Mouse (Mus musculus) gastrocnemius, postnatal 14 days (tissue): Measurements from ENCODE around the gene Eif6. TPM values are rescaled to one million over a fixed set of nuclear protein-coding genes. Genes with fewer than 3 reads are reported as not detected.

Experiments
- total RNA-seq, 2 experiments: library from RNA; stranded (reverse); gene quantifications; 2 replicates each; pipeline ENCODE4 v1.2.3; 2021

Eif6 gene
- total RNA-seq, 2 experiments from 2014 or later: 48.0 to 48.3 TPM

Other genes with a start within 250 kb of the Eif6 start
- gene Gss, start 234.1 kb downstream of the Eif6 start, total RNA-seq: 1 to 10 TPM; 7.4 to 8.3 TPM
- gene Myh7b, start 215.7 kb downstream of the Eif6 start, total RNA-seq: 1 to 10 TPM; 1.4 to 2.0 TPM
- gene Trpc4ap, start 134.5 kb downstream of the Eif6 start, total RNA-seq: 10 to 100 TPM; 77.6 to 84.1 TPM
- 1 to 10 TPM; 6.0 to 6.2 TPM for gene Edem2, start 97.5 kb downstream of the Eif6 start, total RNA-seq
- not detected for gene Gm17581, start 91.1 kb downstream of the Eif6 start, total RNA-seq
- 10 to 100 TPM; 10.3 to 12.7 TPM for gene Procr, start 75.8 kb downstream of the Eif6 start, total RNA-seq
- under 1 TPM in 1 of 2 experiments, not detected in 1; 0.08 TPM for gene Mmp24, start 51.6 kb downstream of the Eif6 start, total RNA-seq
- 10 to 100 TPM; 17.8 to 19.3 TPM for gene BC029722, start 7.5 kb downstream of the Eif6 start, total RNA-seq
- gene Fam83c, start 7.9 kb upstream of the Eif6 start, total RNA-seq: not detected
- 100 to 1,000 TPM; 106 to 129 TPM for gene Uqcc1, start 103.4 kb upstream of the Eif6 start, total RNA-seq
- gene Gm15557, start 113.8 kb upstream of the Eif6 start, total RNA-seq: not detected
- not detected for gene Gdf5, start 118.4 kb upstream of the Eif6 start, total RNA-seq
- gene Cep250, start 129.5 kb upstream of the Eif6 start, total RNA-seq: 1 to 10 TPM; 5.5 to 5.6 TPM
- gene 6430550D23Rik, start 181.1 kb upstream of the Eif6 start, total RNA-seq: under 1 TPM; 0.29 to 0.31 TPM
- 10 to 100 TPM; 58.2 to 60.4 TPM for gene Ergic3, start 181.1 kb upstream of the Eif6 start, total RNA-seq
- gene Fer1l4, start 226.0 kb upstream of the Eif6 start, total RNA-seq: not detected
- under 1 TPM; 0.57 to 0.86 TPM for gene Spag4, start 238.2 kb upstream of the Eif6 start, total RNA-seq